Mouse (Mus musculus) urinary bladder, postnatal 10 days (tissue): ENCODE measurements around the gene Abcb1b.
"Not testable (repeated sequence)": the region's sequence is repeated elsewhere in the genome, so short reads cannot be mapped to it uniquely, and the experiment has no call there.

Source experiments
- DNase-seq: peaks from one replicate; pipeline ENCODE4 v3.0.0; 2022; ENCODE audit warnings: low spot score

Gene Abcb1b

GRCm38 (mm10) chr5:8863580-8864337 is 65.8 kb downstream of the Abcb1b start:
- no peak for DNase-seq

GRCm38 (mm10) chr5:8865630-8866029 is 67.7 kb downstream of the Abcb1b start:
- not testable (repeated sequence) for DNase-seq

GRCm38 (mm10) chr5:8866366-8866765 is 68.4 kb downstream of the Abcb1b start:
- DNase-seq, result no peak

- no peak for DNase-seq
These were observed 70.1 kb downstream of the Abcb1b start for GRCm38 (mm10) chr5:8868019-8868418.

- no peak for DNase-seq
These were observed 75.3 kb downstream of the Abcb1b start for GRCm38 (mm10) chr5:8872979-8873915.

GRCm38 (mm10) chr5:8877086-8877485 is 79.1 kb downstream of the Abcb1b start:
- DNase-seq, result no peak

- DNase-seq, result no peak
These were observed 79.9 kb downstream of the Abcb1b start for GRCm38 (mm10) chr5:8877800-8878199.

- DNase-seq, result no peak
These were observed 87.9 kb downstream of the Abcb1b start for GRCm38 (mm10) chr5:8885837-8886236.

GRCm38 (mm10) chr5:8893300-8894103 is 95.6 kb downstream of the Abcb1b start, which contains the start of gene Abcb4:
Abcb4 (plus strand) TSS chr5:8893717.
- no peak for DNase-seq

GRCm38 (mm10) chr5:8894104-8894425 is 96.1 kb downstream of the Abcb1b start:
- no peak for DNase-seq

GRCm38 (mm10) chr5:8894641-8895490 is 96.9 kb downstream of the Abcb1b start:
- no peak for DNase-seq

GRCm38 (mm10) chr5:8896198-8896597 is 98.3 kb downstream of the Abcb1b start:
- DNase-seq, result no peak

- no peak for DNase-seq
These were observed 100.3 kb downstream of the Abcb1b start for GRCm38 (mm10) chr5:8898246-8898645.

- no peak for DNase-seq
These were observed 103.1 kb downstream of the Abcb1b start for GRCm38 (mm10) chr5:8901001-8901400.

GRCm38 (mm10) chr5:8902141-8902817 is 104.3 kb downstream of the Abcb1b start:
- no peak for DNase-seq

GRCm38 (mm10) chr5:8904539-8904938 is 106.6 kb downstream of the Abcb1b start:
- DNase-seq, result no peak

- DNase-seq, result no peak
These were observed 113.7 kb downstream of the Abcb1b start for GRCm38 (mm10) chr5:8911567-8912198.
